Mouse (Mus musculus) forebrain, embryonic 14.5 days (tissue): ENCODE measurements at regions not wholly inside any gene's neighbourhood (a gene's known extent, or its start where the extent isn't known, plus 50 kb on each side); places are given as distances from the start of the nearest gene placed in this dataset.

ENCODE experiments used
- ATAC-seq: fragments of 200-750 bp; cut with Nextera tagmentation; 2 replicates; pipeline ENCODE4 v1.8.0; 2017; ENCODE audit warnings: mild to moderate bottlenecking, moderate library complexity
- DNase-seq: peaks from one replicate; pipeline ENCODE4 v3.0.0-alpha.2; 2015; ENCODE audit warnings: low spot score
- H3K27ac ChIP-seq: fragments of 300-500 bp; sonication (generic); 2 replicates; pipeline ENCODE4 v1.5.1; 2014; ENCODE audit warnings: low read depth, mild to moderate bottlenecking, control low read depth, low read length, moderate library complexity
- H3K27me3 ChIP-seq: fragments of 300-500 bp; sonication (generic); replicated peaks from 2 replicates; pipeline ENCODE4 v1.6.1; 2014; ENCODE audit warnings: low read length, control low read depth, mixed read lengths; ENCODE audit not compliant: control insufficient read depth, insufficient read depth
- H3K36me3 ChIP-seq: fragments of 300-500 bp; sonication (generic); 2 replicates; pipeline ENCODE4 v1.6.1; 2014; ENCODE audit warnings: low read length, control low read depth; ENCODE audit not compliant: control insufficient read depth, insufficient read depth
- H3K4me1 ChIP-seq: fragments of 300-500 bp; sonication (generic); 2 replicates; pipeline ENCODE4 v1.6.1; 2014; ENCODE audit warnings: antibody characterized with exemption, low read length, control low read depth; ENCODE audit not compliant: control insufficient read depth, insufficient read depth
- H3K4me2 ChIP-seq: fragments of 300-500 bp; sonication (generic); 2 replicates; pipeline ENCODE4 v1.6.1; 2014; ENCODE audit warnings: mild to moderate bottlenecking, control low read depth, low read length
- H3K4me3 ChIP-seq: fragments of 300-500 bp; sonication (generic); 2 replicates; pipeline ENCODE4 v1.5.1; 2014; ENCODE audit warnings: low read depth, low read length, control low read depth
- H3K9ac ChIP-seq: fragments of 300-500 bp; sonication (generic); 2 replicates; pipeline ENCODE4 v1.6.1; 2014; ENCODE audit warnings: mild to moderate bottlenecking, low read length, control low read depth, moderate library complexity
- H3K9me3 ChIP-seq: fragments of 300-500 bp; sonication (generic); replicated peaks from 2 replicates; pipeline ENCODE4 v1.6.1; 2016; ENCODE audit warnings: low read length, control low read depth, mixed read lengths; ENCODE audit not compliant: control insufficient read depth
- WGBS: fragments of 180-500 bp; shearing (Covaris S2); extraction: QIAGEN DNeasy Blood & Tissue Kit; methylation state at CpG from one replicate; pipeline ENCODE4 v1.1.7; 2014; 5-methylcytosine and 5-hydroxymethylcytosine counted together

- H3K36me3 ChIP-seq, result no peaks in the 10 kb centered on the region
- H3K4me3 ChIP-seq, result no peak overlapping the region
- peak; percentile 71 for ATAC-seq
- peak; percentile 41 for DNase-seq
- no peak overlapping the region for H3K4me2 ChIP-seq
- H3K27me3 ChIP-seq, result no peaks in the 10 kb centered on the region
- 7% methylated on average over 11 of the region's 11 CpGs for WGBS
- H3K4me1 ChIP-seq, result peaks cover 6% of the 10 kb centered on the region
- H3K9ac ChIP-seq, result no peak overlapping the region
- H3K27ac ChIP-seq, result no peak overlapping the region
- no peaks in the 10 kb centered on the region for H3K9me3 ChIP-seq
Observed at GRCm38 (mm10) chr7:68440661-68441150, 167.1 kb downstream of the Fam169b start.

DNA sequence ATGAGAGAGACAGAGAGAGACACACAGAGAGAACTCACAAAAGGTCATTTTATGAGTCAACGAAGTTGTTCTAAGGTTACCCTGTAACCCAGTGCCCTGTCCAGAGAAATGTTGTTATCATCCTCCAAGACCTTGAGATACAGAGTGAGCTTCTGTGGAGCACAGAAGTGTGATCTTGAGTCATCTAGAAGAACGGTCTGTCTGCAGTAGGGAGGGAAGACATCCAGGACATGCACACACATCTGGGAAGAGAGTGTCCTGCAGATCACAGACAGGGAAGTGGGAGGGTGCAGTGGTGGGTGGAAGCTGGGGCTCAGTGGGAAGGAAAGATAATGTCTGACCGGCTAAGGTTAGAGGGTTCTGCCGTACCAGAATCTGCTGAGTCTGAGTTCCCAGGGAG lies 155.3 kb downstream of the Fam169b start:
- DNase-seq (no peak), ATAC-seq (no peak)
- Histone ChIP-seq H3K4me2 (no peak overlapping the region), H3K4me1 (no peaks in the 10 kb centered on the region), H3K27me3 (no peaks in the 10 kb centered on the region), H3K4me3 (no peak overlapping the region), H3K36me3 (no peaks in the 10 kb centered on the region), H3K9ac (no peak overlapping the region), H3K27ac (no peak overlapping the region), H3K9me3 (no peaks in the 10 kb centered on the region)
- 91% methylated on average over 4 of the region's 4 CpGs for WGBS

GRCm38 (mm10) chr7:68415890-68416289 lies 142.3 kb downstream of the Fam169b start:
- no peak overlapping the region for H3K4me3 ChIP-seq
- no peaks in the 10 kb centered on the region for H3K27me3 ChIP-seq
- H3K4me2 ChIP-seq, result no peak overlapping the region
- WGBS, result 45% methylated on average over 7 of the region's 7 CpGs
- H3K27ac ChIP-seq, result no peak overlapping the region
- ATAC-seq (no peak), DNase-seq (peak; percentile 22)
- no peaks in the 10 kb centered on the region for H3K36me3 ChIP-seq
- no peaks in the 10 kb centered on the region for H3K9me3 ChIP-seq
- H3K4me1 ChIP-seq, result no peaks in the 10 kb centered on the region
- H3K9ac ChIP-seq, result no peak overlapping the region

GRCm38 (mm10) chr7:68412786-68413185 lies 139.1 kb downstream of the Fam169b start:
- Histone ChIP-seq H3K4me3 (no peak overlapping the region), H3K4me1 (no peaks in the 10 kb centered on the region), H3K4me2 (no peak overlapping the region), H3K9ac (no peak overlapping the region), H3K9me3 (no peaks in the 10 kb centered on the region), H3K27me3 (no peaks in the 10 kb centered on the region), H3K27ac (no peak overlapping the region), H3K36me3 (no peaks in the 10 kb centered on the region)
- 69% methylated on average over 1 of the region's 1 CpGs for WGBS
- ATAC-seq (no peak), DNase-seq (no peak)
